Mouse (Mus musculus) heart, adult 2 months (tissue): ENCODE data around the gene Ssr4.

Source experiments
- CTCF ChIP-seq: fragments of 200-600 bp; IDR thresholded peaks from 2 replicates; pipeline ENCODE4 v1.8.1; 2022; ENCODE audit warnings: antibody characterized with exemption, mild to moderate bottlenecking, moderate library complexity
- EP300 ChIP-seq: fragments of 200-500 bp; IDR thresholded peaks from 2 replicates; pipeline ENCODE4 v1.6.1; 2011; ENCODE audit warnings: low read depth, low read length, control low read depth; ENCODE audit not compliant: insufficient read depth
- POLR2A ChIP-seq: fragments of 200-500 bp; IDR thresholded peaks from 2 replicates; pipeline ENCODE4 v1.6.1; 2011; ENCODE audit warnings: mild to moderate bottlenecking, low read depth, low read length, control low read depth; ENCODE audit not compliant: insufficient read depth

- no peak for TF ChIP-seq CTCF
- no peak for TF ChIP-seq POLR2A
- no peak for TF ChIP-seq EP300
These were observed 1.7 kb downstream of the Ssr4 start for GRCm38 (mm10) chrX:73788501-73788900.
